Mouse (Mus musculus) liver, embryonic 14.5 days (tissue): Measurements from ENCODE around the gene Slc12a4.

Experiments used
- CTCF ChIP-seq: IDR thresholded peaks from 2 replicates; pipeline ENCODE4 v1.5.1; 2016; ENCODE audit warnings: antibody characterized with exemption, low read depth, control low read depth
- EP300 ChIP-seq: IDR thresholded peaks from 2 replicates; pipeline ENCODE4 v1.6.1; 2016; ENCODE audit warnings: antibody characterized with exemption, low read depth

DNA sequence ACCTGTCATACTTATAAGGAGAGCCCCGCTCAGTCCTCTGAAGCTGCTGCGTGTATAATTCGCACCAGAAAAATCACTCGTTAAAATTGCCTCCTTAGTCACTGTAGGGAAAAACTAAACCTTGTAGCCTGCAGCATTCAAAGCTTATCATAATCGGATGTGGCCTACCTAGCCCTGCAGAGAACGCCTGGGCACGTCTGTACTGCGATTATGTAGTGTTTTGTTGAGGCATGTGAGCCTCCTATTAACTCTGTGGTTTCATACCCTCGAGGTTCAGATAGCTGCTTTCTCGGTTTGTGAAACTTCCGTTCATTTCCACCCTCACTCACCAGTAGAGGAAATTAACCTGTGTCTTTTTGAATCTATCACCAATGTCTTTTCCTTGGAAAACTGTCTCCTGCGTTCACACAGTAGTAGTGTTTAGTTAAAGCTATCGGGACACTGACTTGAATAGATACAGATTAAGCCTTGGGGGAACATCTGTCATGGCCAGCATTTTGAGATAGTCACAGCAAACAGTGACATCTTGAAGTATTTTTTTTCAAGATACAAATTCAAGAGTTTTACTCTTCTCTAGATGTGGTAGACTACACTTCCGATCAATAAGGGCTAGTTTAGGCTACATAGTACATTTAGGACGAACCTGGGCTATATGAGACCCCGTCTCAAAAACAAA, 64.8 kb downstream of the Slc12a4 start:
- TF ChIP-seq CTCF, result no peak
- TF ChIP-seq EP300, result peak; percentile 41
